Mouse (Mus musculus) lung, adult 2 months (tissue): ENCODE measurements at regions not wholly inside any gene's neighbourhood (a gene's known extent, or its start where the extent isn't known, plus 50 kb on each side); places are given as distances from the start of the nearest gene placed in this dataset.

Experiments
- CTCF ChIP-seq: fragments of 200-500 bp; IDR thresholded peaks from 2 replicates; pipeline ENCODE4 v1.5.1; 2011; ENCODE audit warnings: mild to moderate bottlenecking, low read length, control low read depth; ENCODE audit not compliant: insufficient read depth
- POLR2A ChIP-seq: fragments of 200-500 bp; IDR thresholded peaks from 2 replicates; pipeline ENCODE4 v1.6.1; 2011; ENCODE audit warnings: low read depth, mild to moderate bottlenecking, control low read depth, low read length, borderline replicate concordance; ENCODE audit errors: extremely low read depth

- TF ChIP-seq POLR2A = no peak
- no peak for TF ChIP-seq CTCF
Observed at GRCm38 (mm10) chr13:57055409-57056195, 159.8 kb upstream of the Trpc7 start.
